Mouse (Mus musculus) ES-E14 (cell line): ENCODE measurements around the gene Sh2b1. TPM values are rescaled to one million over a fixed set of nuclear protein-coding genes. Genes with fewer than 3 reads are reported as not detected.

ENCODE experiments used
- DNase-seq: peaks from one replicate; pipeline ENCODE4 v3.0.0-alpha.2; 2013; ENCODE audit warnings: low read depth, low spot score
- H3K27ac ChIP-seq: 2 replicates; pipeline ENCODE4 v1.5.1; 2012; ENCODE audit warnings: low read depth, mild to moderate bottlenecking, low read length, moderate library complexity, mixed read lengths; ENCODE audit not compliant: poor library complexity, insufficient read depth, severe bottlenecking
- H3K36me3 ChIP-seq: 2 replicates; pipeline ENCODE4 v1.6.1; 2012; ENCODE audit warnings: mild to moderate bottlenecking, low read length, moderate library complexity, mixed read lengths; ENCODE audit not compliant: control insufficient read depth, poor library complexity, insufficient read depth, severe bottlenecking
- H3K4me1 ChIP-seq, 2 experiments: fragments of 150-350 bp in 1 of 2; sonication (generic) in 1 of 2; 2 replicates each; pipeline ENCODE4 v1.6.1; 2012; ENCODE audit warnings: low read length in 2 of 2, mild to moderate bottlenecking in 1 of 2, mixed read lengths in 1 of 2; ENCODE audit not compliant: control insufficient read depth in 2 of 2, insufficient read depth in 2 of 2, poor library complexity in 1 of 2
- H3K4me3 ChIP-seq, 2 experiments: fragments of 150-350 bp in 1 of 2; sonication (generic) in 1 of 2; 2 replicates each; pipeline ENCODE4 v1.5.1; 2012; ENCODE audit warnings: low read length in 2 of 2, low read depth in 1 of 2, mild to moderate bottlenecking in 1 of 2, mixed read lengths in 1 of 2; ENCODE audit not compliant: insufficient read depth in 1 of 2, poor library complexity in 1 of 2, severe bottlenecking in 1 of 2
- H3K9ac ChIP-seq: 2 replicates; pipeline ENCODE4 v1.6.1; 2012; ENCODE audit warnings: low read depth, mild to moderate bottlenecking, low read length, mixed read lengths; ENCODE audit not compliant: poor library complexity, insufficient read depth, severe bottlenecking
- H3K9me3 ChIP-seq: fragments of 150-350 bp; sonication (generic); 2 replicates; pipeline ENCODE4 v1.6.1; 2012; ENCODE audit warnings: low read depth, mild to moderate bottlenecking, low read length; ENCODE audit not compliant: control insufficient read depth, insufficient read depth
- CHD2 ChIP-seq: IDR thresholded peaks from 2 replicates; pipeline ENCODE4 v1.6.1; 2014; ENCODE audit warnings: mild to moderate bottlenecking, low read depth, low read length, inconsistent platforms
- HCFC1 ChIP-seq: IDR thresholded peaks from 2 replicates; pipeline ENCODE4 v1.6.1; 2012; ENCODE audit warnings: low read length, inconsistent platforms, borderline replicate concordance; ENCODE audit not compliant: insufficient read depth
- MAFK ChIP-seq: IDR thresholded peaks from 2 replicates; pipeline ENCODE4 v1.6.1; 2014; ENCODE audit warnings: mild to moderate bottlenecking, low read depth, low read length, inconsistent platforms; ENCODE audit not compliant: insufficient read depth
- ZC3H11A ChIP-seq: IDR thresholded peaks from 2 replicates; pipeline ENCODE4 v1.6.1; 2012; ENCODE audit warnings: low read depth, mild to moderate bottlenecking, inconsistent platforms, low read length, borderline replicate concordance
- ZNF384 ChIP-seq: IDR thresholded peaks from 2 replicates; pipeline ENCODE4 v1.6.1; 2012; ENCODE audit warnings: low read depth, low read length, inconsistent platforms
- in situ Hi-C, 2 experiments: fragments of 600-800 bp; cut with MboI; formaldehyde crosslinking; loops; one replicate each; pipeline ENCODE4 v1.15.1; 2025; ENCODE audit warnings: low sequenced_read_pairs in 2 of 2, inconsistent platforms in 1 of 2; ENCODE audit not compliant: unreplicated experiment in 2 of 2
- total RNA-seq: library from RNA; depleted of rRNA; stranded (reverse); fragments of 300-350 nt; gene quantifications from 2 replicates; pipeline ENCODE4 v1.2.3, GENCODE M21; 2012

Gene Sh2b1
- total RNA-seq, 1 experiment: 20.3 TPM

DNA sequence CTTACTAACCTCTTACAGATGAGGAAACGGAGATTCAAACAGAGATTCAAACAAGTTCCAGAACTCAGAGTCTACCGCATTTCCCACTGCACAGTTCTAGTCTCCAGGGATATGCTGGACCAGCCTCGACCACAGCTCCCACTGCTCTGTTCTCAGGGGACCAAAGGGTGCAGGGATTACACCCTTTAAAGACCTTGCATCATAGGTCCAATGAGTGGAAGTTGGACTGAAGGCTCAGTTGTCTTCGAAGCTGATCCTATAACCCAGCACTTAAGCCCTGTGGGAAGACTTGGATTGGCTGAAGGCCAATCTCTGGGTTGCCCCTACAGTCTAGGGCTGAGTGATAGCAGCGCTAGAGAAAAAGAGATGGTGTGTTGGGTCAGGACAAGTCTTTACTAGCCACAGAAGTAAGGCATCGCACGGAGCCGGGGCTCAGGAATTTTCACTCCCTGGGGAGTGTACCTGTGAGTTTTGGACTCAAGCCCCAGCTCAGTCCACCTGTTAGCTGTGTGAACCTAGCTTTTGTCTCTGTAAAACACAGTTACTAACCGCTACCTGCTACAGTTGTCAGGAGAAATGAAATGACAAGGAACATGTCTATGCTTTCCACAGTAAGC is 1.6 kb downstream of the Sh2b1 start:
- in situ Hi-C loops: no loop called here
- no peak overlapping the region for H3K27ac ChIP-seq
- H3K9ac ChIP-seq: peak overlapping the region; percentile 83; the same call in 1 of the 2 replicates
- TF ChIP-seq ZC3H11A: no peak
- TF ChIP-seq ZNF384: no peak
- TF ChIP-seq HCFC1: no peak
- no peak for TF ChIP-seq MAFK
- TF ChIP-seq CHD2: no peak
- 0 out of 4 replicates have a peak, but pooled peaks cover 0 to 2% of the 10 kb centered on the region in 2 experiments for H3K4me1 ChIP-seq
- H3K9me3 ChIP-seq: no peaks in the 10 kb centered on the region
- no peak for DNase-seq
- peak overlapping the region; percentile 70 to 99; a peak in 2 of 4 replicates for H3K4me3 ChIP-seq
- peaks cover 35% of the 10 kb centered on the region for H3K36me3 ChIP-seq

DNA sequence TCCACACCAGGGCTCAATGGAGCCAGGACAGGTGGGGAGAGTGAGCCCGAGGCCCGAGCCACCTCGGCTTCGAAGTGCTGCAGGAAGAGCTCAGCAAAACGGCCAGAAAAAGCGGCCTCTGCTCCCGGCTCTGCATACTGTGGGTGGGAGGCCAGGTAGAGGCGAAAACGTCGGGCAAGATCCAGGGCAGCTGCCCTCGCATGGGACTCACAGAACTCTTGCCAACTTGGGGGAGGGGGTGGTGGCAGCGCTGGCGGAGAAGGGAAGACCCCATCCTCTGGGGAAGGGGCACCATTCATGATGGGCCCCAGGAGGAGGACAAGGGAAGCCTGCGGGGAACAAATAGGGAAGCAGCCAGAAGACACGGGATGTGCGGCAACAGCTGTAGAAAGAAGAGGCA is 2.5 kb downstream of the Sh2b1 start:
- peaks cover 44% of the 10 kb centered on the region for H3K36me3 ChIP-seq
- no peak for DNase-seq

DNA sequence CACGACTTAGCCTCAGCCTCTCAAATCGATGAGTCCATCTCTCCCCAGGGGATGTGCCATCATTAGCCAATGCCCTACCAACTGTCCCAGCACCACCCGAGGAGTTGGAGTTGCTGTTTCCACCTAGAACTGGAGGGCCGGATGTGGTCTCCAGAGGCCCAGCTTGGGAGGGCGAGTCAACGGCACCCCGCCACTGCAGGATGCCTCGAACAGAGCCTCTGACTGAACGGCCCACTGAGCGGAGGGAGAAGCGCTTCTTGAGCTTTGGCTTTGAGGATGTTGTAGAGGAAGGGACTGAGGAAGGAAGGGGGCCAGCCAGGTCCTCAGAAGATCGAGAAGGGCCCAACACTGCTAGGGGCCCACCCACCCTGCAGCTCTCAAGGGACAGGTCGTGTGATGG is 2.9 kb downstream of the Sh2b1 start:
- Histone ChIP-seq H3K9me3 (no peaks in the 10 kb centered on the region), H3K36me3 (peaks cover 47% of the 10 kb centered on the region), H3K27ac (no peak overlapping the region), H3K4me1 (peaks cover 2 to 9% of the 10 kb centered on the region in 2 experiments; a peak in 1 of 4 replicates), H3K4me3 (no peak overlapping the region), H3K9ac (no peak overlapping the region)
- DNase-seq: no peak
- in situ Hi-C loops: no loop called here
- TF ChIP-seq ZC3H11A (no peak), MAFK (no peak), CHD2 (no peak), ZNF384 (no peak), HCFC1 (no peak)

More for the DNA sequence above, 2.5 kb downstream of the Sh2b1 start:
- Histone ChIP-seq H3K27ac (no peak overlapping the region), H3K9me3 (no peaks in the 10 kb centered on the region), H3K9ac (no peak overlapping the region), H3K4me1 (peaks cover 2 to 6% of the 10 kb centered on the region in 2 experiments; a peak in 1 of 4 replicates), H3K4me3 (no peak overlapping the region)
- no peak for TF ChIP-seq MAFK
- TF ChIP-seq ZNF384: no peak
- no peak for TF ChIP-seq ZC3H11A
- TF ChIP-seq CHD2: no peak
- no peak for TF ChIP-seq HCFC1
- in situ Hi-C loops: no loop called here

DNA sequence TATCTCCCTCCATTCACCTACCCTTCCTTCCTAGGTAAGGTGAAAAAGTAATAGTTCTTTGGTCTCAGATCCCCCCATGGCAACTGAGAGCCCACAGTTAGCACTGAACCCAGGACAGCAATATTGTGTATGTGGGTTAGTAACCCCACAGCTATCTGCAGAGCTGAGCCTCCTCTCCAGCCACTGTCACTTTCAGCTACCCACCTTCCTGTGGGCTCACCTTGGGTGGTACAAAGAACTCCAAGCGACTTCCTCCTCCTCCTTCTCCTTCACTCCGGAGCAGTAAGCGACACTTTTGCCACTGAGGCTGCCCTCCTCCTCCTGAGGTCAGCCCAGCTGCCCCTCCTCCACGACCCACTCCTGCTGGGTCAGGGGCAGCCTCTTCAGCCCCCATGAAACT is 3.4 kb downstream of the Sh2b1 start:
- Histone ChIP-seq H3K4me1 (peaks cover 2 to 11% of the 10 kb centered on the region in 2 experiments; a peak in 1 of 4 replicates), H3K9ac (no peak overlapping the region), H3K27ac (no peak overlapping the region), H3K4me3 (no peak overlapping the region), H3K36me3 (peaks cover 51% of the 10 kb centered on the region), H3K9me3 (no peaks in the 10 kb centered on the region)
- TF ChIP-seq MAFK (no peak), ZC3H11A (no peak), ZNF384 (no peak), HCFC1 (no peak), CHD2 (no peak)
- no peak for DNase-seq
- in situ Hi-C loops: no loop called here
